Mouse (Mus musculus) kidney, postnatal 25 days (tissue): ENCODE measurements at regions not wholly inside any gene's neighbourhood (a gene's known extent, or its start where the extent isn't known, plus 50 kb on each side); places are given as distances from the start of the nearest gene placed in this dataset.

Experiments used
- DNase-seq, 2 experiments: peaks; one replicate each; pipeline ENCODE4 v3.0.0; 2021; ENCODE audit warnings: mixed read lengths in 2 of 2

GRCm38 (mm10) chr8:8258231-8258638 lies 402.8 kb downstream of the Efnb2 start:
- no peak for DNase-seq

DNA sequence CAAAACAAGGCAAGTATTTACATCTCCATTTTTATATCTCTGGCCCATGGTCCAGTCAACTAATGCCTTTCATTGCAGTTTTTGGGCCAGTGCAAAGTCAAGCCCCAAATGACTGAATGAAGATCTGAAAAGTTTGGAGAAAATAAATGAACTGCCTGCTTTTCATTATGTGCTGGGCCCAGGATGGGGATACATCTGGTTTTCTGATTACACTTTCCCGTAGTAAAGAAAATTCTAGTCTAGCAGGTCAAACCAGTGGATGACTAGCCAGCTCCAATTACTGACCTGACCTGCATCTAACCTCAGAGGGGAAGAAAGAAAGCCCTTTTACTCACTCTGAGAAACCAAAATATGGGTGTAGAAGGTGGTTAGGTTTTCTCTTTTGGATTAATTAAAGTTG lies 404.7 kb downstream of the Efnb2 start:
- DNase-seq = no peak

- no peak for DNase-seq
These were observed 406.6 kb downstream of the Efnb2 start for GRCm38 (mm10) chr8:8254446-8254845.

DNA sequence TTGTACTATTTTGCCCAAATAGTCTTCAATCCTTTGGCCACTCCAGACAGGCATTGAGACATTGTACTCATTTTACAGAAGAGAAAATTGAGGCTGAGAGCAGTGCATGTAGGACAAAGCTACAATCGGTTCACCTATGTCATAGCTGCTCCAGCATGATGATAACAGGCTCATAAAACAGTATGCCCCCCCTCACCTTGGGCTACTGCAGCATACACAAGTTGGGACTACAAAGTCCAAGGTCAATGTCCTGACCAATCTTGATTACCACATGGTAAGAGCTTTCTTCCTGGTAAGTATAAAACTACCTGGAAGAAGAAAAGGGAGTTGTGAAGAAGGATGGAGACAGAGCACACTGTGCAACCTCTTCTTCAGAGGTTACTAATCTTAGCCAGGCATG lies 416.4 kb downstream of the Efnb2 start:
- no peak for DNase-seq

DNA sequence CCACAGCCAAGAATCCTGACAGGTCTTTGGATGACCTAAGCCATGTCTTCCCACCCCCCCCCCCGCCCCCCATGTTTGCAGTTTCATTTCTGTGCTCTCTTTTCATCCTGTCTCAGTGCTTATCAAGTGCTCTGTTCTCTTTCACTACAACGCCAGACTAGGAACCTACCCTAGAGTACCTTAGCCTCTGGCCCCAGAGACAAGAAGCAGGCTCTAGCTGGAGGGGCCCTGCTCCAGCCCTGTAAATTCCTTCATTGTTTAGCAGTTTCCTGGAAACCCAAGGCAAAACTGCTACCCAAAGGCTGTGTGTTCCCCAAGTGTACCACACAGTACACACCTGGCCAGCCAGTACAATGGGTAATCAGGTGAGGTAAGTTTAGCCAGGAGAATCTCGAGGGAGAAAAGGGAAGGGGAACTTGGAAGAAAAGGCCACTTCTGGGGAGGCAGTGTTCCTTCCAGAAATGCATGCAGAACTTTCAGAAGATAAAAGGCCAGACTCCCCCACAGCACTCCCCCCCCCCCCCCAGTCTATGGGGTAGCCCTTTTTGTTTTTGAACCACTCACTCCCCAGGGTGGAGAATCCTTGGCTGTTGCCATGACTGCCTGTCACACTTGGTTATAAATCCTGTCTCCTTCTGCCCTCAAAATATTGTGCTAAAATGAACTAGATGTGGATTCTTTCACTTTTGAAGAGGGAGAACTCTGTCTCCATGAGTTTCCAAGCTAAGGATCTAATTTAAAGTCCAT lies 419.1 kb downstream of the Efnb2 start:
- DNase-seq = no peak

DNA sequence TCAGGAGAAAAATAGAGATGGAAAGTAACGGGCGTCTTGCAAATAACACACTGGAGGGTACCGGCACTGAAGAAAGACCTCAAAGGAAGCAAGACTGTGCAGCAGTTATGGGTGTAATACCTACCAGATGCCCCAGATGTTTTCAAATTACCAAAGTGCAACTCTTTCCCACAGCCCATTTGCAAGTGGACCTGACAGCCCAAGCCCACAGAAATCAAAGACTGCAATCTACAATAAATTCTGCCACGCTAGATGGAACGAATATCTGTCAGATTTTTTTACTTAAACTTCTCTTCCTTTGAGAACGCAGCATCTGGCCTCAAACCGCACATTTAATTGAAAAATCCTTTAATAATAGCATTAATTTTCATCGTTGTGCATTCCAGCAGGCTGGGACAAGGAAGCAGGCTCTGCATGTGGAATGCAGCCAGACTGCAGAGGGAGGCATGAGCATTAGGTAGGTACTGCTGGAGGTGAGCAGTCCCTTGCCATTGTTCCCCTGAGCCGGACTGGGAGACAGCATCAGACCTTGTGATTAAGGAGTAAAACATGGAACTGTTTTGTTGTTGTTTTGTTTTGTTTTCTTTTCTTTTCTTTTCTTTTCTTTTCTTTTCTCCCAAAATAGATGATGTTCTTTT lies 419.9 kb downstream of the Efnb2 start:
- DNase-seq = no peak

DNA sequence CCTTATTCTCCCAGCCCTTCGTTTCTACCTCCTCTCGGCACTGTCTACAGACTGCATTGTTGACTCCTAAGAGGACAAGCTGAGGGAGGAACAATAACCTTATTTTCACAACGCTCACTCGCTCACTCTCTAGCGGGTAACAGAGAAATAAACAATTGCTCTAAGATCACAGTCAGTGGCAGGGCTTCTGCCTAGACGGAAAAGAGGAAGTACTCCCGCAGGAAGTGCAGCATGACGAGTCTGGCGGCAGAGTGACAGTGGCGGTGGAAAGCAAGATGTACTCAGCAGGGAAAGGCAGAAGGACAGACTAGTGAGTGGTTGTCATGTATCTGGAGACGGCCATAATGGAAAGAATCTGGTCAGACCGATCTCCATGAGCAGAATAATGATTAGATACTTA lies 421.6 kb downstream of the Efnb2 start:
- DNase-seq = no peak

DNA sequence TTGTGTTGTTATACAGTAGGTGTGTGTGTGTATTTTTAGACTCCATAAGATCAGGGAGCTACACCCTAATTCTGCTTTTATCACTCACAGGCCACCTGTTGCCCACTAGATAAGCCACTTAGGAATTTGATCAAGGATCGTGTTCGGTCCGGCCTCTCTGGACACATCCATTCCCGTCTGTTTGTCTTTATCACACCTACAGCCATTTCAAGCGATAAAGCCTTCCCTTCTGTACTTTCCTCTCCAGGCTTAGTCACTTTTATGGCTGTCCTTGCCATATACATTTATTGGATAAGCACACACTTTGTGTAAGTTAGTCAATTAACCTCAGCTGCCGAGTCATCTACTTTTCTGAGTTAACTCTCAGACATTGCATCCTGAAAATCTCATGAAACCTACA lies 423.0 kb downstream of the Efnb2 start:
- DNase-seq = no peak

DNA sequence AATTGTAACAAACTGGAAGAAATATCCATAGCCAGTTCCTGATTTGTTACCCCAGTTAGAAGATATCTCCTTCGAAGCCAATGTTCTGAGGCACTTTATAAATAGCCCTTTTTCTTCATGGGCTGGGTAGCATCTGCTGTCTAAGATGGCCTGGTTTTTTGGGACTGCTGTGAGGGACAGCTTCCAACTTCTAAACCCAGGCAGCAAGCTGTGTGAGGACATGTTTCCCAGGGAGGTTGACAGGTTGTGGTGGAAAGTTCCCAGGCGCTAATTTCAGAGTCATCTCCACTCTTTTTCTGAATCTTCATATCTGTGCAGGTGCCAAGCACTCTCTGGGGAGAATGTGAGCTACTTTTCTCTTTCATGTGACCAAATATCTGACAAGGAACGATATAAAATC lies 427.4 kb downstream of the Efnb2 start:
- DNase-seq = no peak

- DNase-seq = no peak
These were observed 427.9 kb downstream of the Efnb2 start for GRCm38 (mm10) chr8:8233156-8233555.

- no peak for DNase-seq
These were observed 428.9 kb downstream of the Efnb2 start for GRCm38 (mm10) chr8:8231996-8232632.

GRCm38 (mm10) chr8:8231308-8231985 lies 429.6 kb downstream of the Efnb2 start:
- no peak for DNase-seq

- no peak for DNase-seq
These were observed 435.0 kb downstream of the Efnb2 start for GRCm38 (mm10) chr8:8225994-8226393.

- peak; percentile 22 to 50 for DNase-seq
These were observed 435.7 kb downstream of the Efnb2 start for GRCm38 (mm10) chr8:8225175-8225830.

DNA sequence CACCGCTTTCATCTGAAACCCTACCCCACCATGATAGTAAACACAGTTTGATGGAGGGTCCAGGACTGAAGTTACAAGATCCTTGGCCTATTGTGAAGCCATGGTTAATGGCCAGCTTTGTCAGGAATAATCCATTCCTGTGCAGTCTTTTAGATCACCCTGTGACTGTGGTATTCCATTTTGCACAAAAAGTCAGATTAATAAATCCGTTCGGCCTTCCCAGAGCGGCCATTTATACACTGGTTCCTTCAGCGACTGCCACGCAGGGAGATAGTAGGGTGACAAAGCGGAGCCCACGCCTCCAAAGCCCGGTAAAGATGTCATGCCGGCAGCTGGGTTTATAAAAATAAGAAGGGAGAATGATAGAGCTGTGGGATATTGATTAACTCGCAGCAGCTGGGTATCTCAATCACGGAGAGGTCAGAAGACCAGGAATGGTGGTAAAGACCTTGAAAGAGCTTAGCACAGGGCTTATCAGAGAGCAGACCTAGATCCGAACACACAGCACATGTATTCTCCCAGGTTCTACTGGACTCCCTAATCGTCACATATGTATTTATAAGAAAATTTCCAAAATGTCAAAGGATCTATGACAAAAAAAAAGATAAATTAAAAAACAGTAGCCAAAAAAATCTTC lies 440.5 kb downstream of the Efnb2 start:
- no peak for DNase-seq

GRCm38 (mm10) chr8:8219701-8220394 lies 441.2 kb downstream of the Efnb2 start:
- no peak for DNase-seq

- no peak for DNase-seq
These were observed 468.0 kb downstream of the Efnb2 start for GRCm38 (mm10) chr8:8193036-8193435.

DNA sequence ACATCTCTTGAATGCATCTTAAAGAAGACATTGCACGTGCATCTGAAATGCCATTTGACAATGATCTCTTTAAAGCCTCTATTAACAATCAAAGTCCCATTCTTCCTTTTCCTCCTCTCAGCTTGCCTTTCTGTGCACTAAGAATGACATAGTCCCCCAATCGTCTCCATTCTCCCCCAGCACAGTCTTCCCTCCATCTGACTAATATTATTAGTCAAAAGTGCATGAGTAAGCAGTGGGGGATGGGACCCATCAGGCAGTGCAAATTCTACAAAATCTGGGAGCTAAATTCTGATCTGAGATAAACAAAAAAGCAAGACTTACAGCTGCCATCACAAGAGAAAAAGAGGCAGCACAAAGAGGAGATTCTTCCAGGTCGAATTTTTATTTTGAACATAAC lies 475.0 kb downstream of the Efnb2 start:
- DNase-seq = no peak

DNA sequence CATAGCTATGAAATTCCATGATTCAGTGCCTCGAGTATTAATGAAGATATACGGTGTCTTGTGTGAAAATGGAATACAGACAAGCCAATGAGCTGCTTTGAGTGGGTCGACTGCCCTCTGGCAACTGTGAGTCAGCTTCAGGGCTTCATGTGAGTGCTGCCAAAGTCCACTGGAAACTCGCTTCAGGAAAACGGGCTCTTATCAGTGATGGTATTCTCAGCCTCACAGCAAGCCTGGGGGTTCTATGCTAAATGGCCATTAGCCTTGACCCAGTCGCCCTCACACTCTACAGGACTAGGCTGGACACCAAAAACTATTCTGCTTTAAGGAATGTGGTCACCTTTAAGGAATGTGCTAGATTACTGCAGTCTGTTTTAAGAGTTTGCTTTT lies 477.8 kb downstream of the Efnb2 start:
- peak; percentile 2 to 34 for DNase-seq

GRCm38 (mm10) chr8:8182616-8183232 lies 478.3 kb downstream of the Efnb2 start:
- DNase-seq = no peak

GRCm38 (mm10) chr8:8182108-8182507 lies 478.9 kb downstream of the Efnb2 start:
- DNase-seq = no peak
